Mouse (Mus musculus) spleen, adult 2 months (tissue): ENCODE measurements around the gene Polr1d.

Experiments used
- CTCF ChIP-seq: fragments of 200-500 bp; IDR thresholded peaks from 2 replicates; pipeline ENCODE4 v1.5.1; 2011; ENCODE audit warnings: mild to moderate bottlenecking, inconsistent platforms; ENCODE audit not compliant: insufficient read depth, insufficient read length, insufficient replicate concordance; ENCODE audit errors: extremely low read depth
- POLR2A ChIP-seq: fragments of 200-500 bp; IDR thresholded peaks from 2 replicates; pipeline ENCODE4 v1.6.1; 2011; ENCODE audit warnings: low read depth, low read length, inconsistent platforms

- TF ChIP-seq CTCF (no peak), POLR2A (no peak)
Observed at GRCm38 (mm10) chr5:147075103-147076025, 1.5 kb upstream of the Polr1d start.
